Mouse (Mus musculus) heart, postnatal 0 days (tissue): ENCODE data around the gene Snx15. TPM values are rescaled to one million over a fixed set of nuclear protein-coding genes. Genes with fewer than 3 reads are reported as not detected.

ENCODE experiments used
- ATAC-seq: fragments of 200-750 bp; cut with Nextera tagmentation; 2 replicates; pipeline ENCODE4 v1.8.0; 2017; ENCODE audit warnings: low read depth, moderate number of reproducible peaks, moderate library complexity; ENCODE audit not compliant: insufficient read depth
- DNase-seq: peaks from one replicate; pipeline ENCODE4 v3.0.0-alpha.2; 2016; ENCODE audit warnings: low spot score
- H3K27ac ChIP-seq: fragments of 300-500 bp; sonication (generic); 2 replicates; pipeline ENCODE4 v1.5.1; 2014; ENCODE audit warnings: low read depth, mild to moderate bottlenecking
- H3K27me3 ChIP-seq: fragments of 300-500 bp; sonication (generic); 2 replicates; pipeline ENCODE4 v1.6.1; 2014; ENCODE audit warnings: low read length, mixed read lengths; ENCODE audit not compliant: control insufficient read depth, insufficient read depth
- H3K36me3 ChIP-seq: fragments of 300-500 bp; sonication (generic); replicated peaks from 2 replicates; pipeline ENCODE4 v1.6.1; 2014; ENCODE audit warnings: low read length, mixed read lengths; ENCODE audit not compliant: control insufficient read depth, insufficient read depth
- H3K4me1 ChIP-seq: fragments of 300-500 bp; sonication (generic); 2 replicates; pipeline ENCODE4 v1.6.1; 2014; ENCODE audit warnings: antibody characterized with exemption; ENCODE audit not compliant: control insufficient read depth, insufficient read depth
- H3K4me2 ChIP-seq: fragments of 300-500 bp; sonication (generic); 2 replicates; pipeline ENCODE4 v1.6.1; 2014; ENCODE audit warnings: low read depth, mild to moderate bottlenecking, low read length, moderate library complexity
- H3K4me3 ChIP-seq: fragments of 300-500 bp; sonication (generic); 2 replicates; pipeline ENCODE4 v1.5.1; 2014; ENCODE audit warnings: low read depth, low read length
- H3K9ac ChIP-seq: fragments of 300-500 bp; sonication (generic); replicated peaks from 2 replicates; pipeline ENCODE4 v1.6.1; 2014; ENCODE audit warnings: low read depth, low read length, mixed read lengths
- H3K9me3 ChIP-seq: fragments of 300-500 bp; sonication (generic); replicated peaks from 2 replicates; pipeline ENCODE4 v1.6.1; 2016; ENCODE audit warnings: low read length; ENCODE audit not compliant: control insufficient read depth
- CTCF ChIP-seq: IDR thresholded peaks from 2 replicates; pipeline ENCODE4 v1.5.1; 2016; ENCODE audit warnings: antibody characterized with exemption, control low read depth, low read depth
- EP300 ChIP-seq: IDR thresholded peaks from 2 replicates; pipeline ENCODE4 v1.6.1; 2016; ENCODE audit warnings: antibody characterized with exemption, low read depth
- WGBS: fragments of 180-500 bp; shearing (Covaris S2); extraction: QIAGEN DNeasy Blood & Tissue Kit; methylation state at CpG from one replicate; pipeline ENCODE4 v1.1.7; 2014; 5-methylcytosine and 5-hydroxymethylcytosine counted together
- polyA plus RNA-seq: library from polyadenylated mRNA; unstranded; fragments of >200 nt; fragmentation: Nextera tagmentation; extraction: Ambion mirVana; gene quantifications from 2 replicates; pipeline ENCODE4 v1.2.1, GENCODE M21; 2015
- total RNA-seq: library from RNA; depleted of rRNA; stranded (reverse); fragments of >200 nt; gene quantifications from 2 replicates; pipeline ENCODE4 v1.2.3, GENCODE M21; 2014; ENCODE audit warnings: low replicate concordance

The Snx15 gene
- total and polyA plus RNA-seq, 2 experiments from 2014 or later: 17.5 to 30.5 TPM

DNA sequence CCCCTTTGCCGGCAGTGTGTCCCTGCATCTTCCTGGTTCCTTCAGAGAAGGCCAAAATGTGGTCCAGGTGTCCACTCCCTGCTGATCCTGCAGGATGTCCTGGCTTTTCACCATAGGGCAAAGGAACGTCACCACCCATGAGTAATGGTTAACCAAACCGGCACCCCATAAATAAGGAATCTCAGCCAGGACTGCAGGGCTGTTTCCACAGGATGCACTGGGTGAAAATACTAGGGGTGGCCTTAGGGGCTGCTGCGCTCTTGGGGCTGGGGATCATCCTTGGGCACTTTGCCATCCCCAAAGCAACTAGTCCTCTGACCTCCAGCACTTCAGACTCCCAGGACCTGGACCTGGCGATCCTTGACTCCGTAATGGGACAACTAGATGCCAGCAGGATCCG is 22.5 kb downstream of the Snx15 start, which contains the start of gene Naaladl1:
TSS of gene Naaladl1 (plus strand) at position 197 of the 400 bp plus-strand sequence.
- H3K36me3 ChIP-seq: no peaks in the 10 kb centered on the region
- TF ChIP-seq EP300 (no peak), CTCF (no peak)
- no peak within 1 kb of the TSS for H3K27ac ChIP-seq
- no peak for ATAC-seq
- H3K27me3 ChIP-seq: no peaks in the 10 kb centered on the region
- H3K4me3 ChIP-seq: no peak within 1 kb of the TSS
- no peaks in the 10 kb centered on the region for H3K9me3 ChIP-seq
- DNase-seq: no peak
- WGBS: 84% methylated on average over 7 of the region's 7 CpGs
- H3K4me1 ChIP-seq: no peaks in the 10 kb centered on the region
- no peak within 1 kb of the TSS for H3K9ac ChIP-seq
- no peak within 1 kb of the TSS for H3K4me2 ChIP-seq

DNA sequence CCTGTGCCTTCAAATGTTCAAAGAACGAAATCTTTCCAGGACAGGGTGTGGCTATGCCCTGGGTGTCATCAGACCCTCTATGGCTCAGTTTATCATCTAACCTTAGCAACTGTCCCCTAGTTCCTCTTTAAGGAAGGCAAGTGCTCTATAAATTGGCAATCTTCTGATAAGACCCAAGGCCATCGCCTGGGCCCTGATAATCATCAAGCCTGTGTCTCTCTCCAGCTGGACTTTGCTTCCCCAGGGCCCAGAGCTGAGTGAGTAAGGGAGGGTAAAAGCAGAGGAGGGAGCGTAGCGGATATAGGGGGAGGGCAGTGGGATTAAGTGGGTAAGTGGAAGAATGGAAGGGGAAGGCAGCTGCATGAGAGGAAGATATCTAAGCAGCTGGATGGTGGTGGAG is 23.6 kb downstream of the Snx15 start:
- H3K27ac ChIP-seq: no peak overlapping the region
- H3K9me3 ChIP-seq: no peaks in the 10 kb centered on the region
- ATAC-seq (no peak), DNase-seq (no peak)
- 59% methylated on average over 4 of the region's 4 CpGs for WGBS
- no peak overlapping the region for H3K4me3 ChIP-seq
- H3K4me2 ChIP-seq: no peak overlapping the region
- H3K27me3 ChIP-seq: no peaks in the 10 kb centered on the region
- TF ChIP-seq EP300 (no peak), CTCF (no peak)
- no peaks in the 10 kb centered on the region for H3K36me3 ChIP-seq
- no peak overlapping the region for H3K9ac ChIP-seq
- H3K4me1 ChIP-seq: no peaks in the 10 kb centered on the region

DNA sequence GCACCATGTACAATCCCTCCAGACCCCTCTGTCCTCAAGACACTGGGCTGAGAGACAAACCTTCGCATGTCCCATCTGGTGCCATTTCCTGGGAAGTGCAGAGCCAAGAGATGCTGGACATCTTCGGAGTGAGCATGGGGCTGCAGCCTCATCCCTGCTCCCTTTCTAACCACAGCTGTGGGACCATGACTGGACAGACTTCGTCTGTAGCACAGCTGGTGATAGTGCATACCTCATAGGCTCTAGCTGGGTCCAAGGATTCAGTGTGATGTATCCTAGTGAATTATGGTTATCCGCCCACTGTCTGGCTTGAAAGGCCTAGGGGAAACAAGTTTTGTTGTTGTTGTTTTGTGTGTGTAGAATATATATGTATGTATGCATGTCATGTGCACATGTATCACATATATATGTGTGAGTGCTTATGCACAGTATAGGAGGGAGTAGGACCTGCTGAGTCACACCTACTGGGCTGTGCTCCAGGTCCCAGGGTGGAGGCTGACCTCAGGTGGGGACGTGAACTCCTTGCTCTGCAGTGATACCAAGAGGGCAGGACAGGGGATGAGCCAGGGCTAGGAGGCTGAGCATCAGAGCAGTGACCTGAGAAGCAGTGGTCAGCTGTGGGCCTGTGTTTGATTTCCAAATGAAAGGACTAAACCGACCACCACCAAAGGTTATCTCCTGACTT is 25.8 kb downstream of the Snx15 start:
- Histone ChIP-seq H3K4me3 (no peak overlapping the region), H3K27me3 (no peaks in the 10 kb centered on the region), H3K36me3 (no peaks in the 10 kb centered on the region), H3K9ac (no peak overlapping the region), H3K27ac (no peak overlapping the region), H3K4me2 (no peak overlapping the region), H3K4me1 (no peaks in the 10 kb centered on the region), H3K9me3 (no peaks in the 10 kb centered on the region)
- DNase-seq (no peak), ATAC-seq (no peak)
- no peak for TF ChIP-seq CTCF
- TF ChIP-seq EP300: no peak
- 66% methylated on average over 6 of the region's 6 CpGs for WGBS

DNA sequence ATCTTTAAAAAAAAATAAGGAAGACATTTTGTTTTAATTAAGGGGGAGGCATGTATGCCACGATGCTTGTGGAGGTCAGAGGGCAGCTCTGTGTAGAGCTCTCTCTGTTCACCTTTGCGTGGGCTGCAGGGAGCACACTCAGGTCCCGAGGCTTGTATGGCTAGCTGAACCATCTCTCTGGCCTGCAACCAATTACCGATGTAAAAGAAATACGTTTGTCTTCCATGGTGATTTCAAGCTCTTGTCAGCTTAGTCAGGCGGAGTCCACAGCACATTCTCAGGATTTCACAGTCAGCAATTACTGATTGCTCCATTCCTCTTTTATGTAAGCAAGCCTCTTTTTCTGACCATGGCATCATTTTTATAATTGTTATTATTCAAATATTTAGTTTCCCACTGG is 26.9 kb downstream of the Snx15 start:
- DNase-seq (no peak), ATAC-seq (no peak)
- H3K4me3 ChIP-seq: no peak overlapping the region
- H3K9ac ChIP-seq: no peak overlapping the region
- no peak overlapping the region for H3K27ac ChIP-seq
- H3K4me2 ChIP-seq: no peak overlapping the region
- H3K4me1 ChIP-seq: no peaks in the 10 kb centered on the region
- no peaks in the 10 kb centered on the region for H3K36me3 ChIP-seq
- H3K27me3 ChIP-seq: no peaks in the 10 kb centered on the region
- no peak for TF ChIP-seq CTCF
- TF ChIP-seq EP300: no peak
- no peaks in the 10 kb centered on the region for H3K9me3 ChIP-seq
- WGBS: 77% methylated on average over 6 of the region's 6 CpGs

DNA sequence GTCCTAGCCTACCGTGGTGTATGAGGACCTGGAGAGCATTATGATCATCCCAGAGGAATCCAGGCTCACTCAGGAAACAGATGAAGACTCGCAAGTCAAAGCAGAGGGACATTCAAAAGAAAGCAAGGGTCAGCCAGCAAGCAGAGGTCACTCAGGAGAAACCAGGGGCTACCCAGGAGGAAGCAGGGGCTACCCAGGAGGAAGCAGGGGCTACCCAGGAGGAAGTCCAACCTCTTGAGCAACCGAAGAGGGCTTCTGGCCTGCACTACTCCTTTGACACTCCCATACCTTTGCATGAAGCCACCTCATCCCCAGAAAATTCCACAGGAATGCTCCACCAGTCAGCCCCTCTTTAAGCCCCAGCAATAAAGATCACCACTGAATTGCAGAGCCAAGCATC is 30.3 kb downstream of the Snx15 start:
- Histone ChIP-seq H3K4me1 (no peaks in the 10 kb centered on the region), H3K27me3 (no peaks in the 10 kb centered on the region), H3K27ac (no peak overlapping the region), H3K4me3 (no peak overlapping the region), H3K9ac (no peak overlapping the region), H3K36me3 (peaks cover 10% of the 10 kb centered on the region), H3K9me3 (no peaks in the 10 kb centered on the region), H3K4me2 (no peak overlapping the region)
- WGBS: 74% methylated on average over 3 of the region's 3 CpGs
- TF ChIP-seq EP300 (no peak), CTCF (no peak)
- no peak for ATAC-seq
- DNase-seq: no peak

DNA sequence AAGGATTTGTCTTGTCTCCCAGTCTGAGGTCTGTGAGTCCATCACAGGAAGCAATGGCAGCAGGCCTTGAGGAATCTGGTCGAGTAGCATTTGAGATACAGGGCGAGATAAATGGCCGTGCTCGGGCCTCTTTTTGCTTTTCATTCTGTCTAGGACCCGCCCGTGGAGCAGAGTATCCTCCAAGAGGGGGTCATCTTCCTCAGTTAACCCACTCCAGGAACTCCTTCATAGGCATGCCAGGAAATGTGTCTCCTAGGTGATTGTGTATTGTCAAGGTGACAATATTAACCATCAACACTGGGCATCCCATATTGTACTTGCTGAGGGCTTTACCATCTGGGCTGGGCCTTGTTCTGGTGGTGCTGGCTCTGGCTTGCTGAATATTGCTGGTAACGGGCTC is 34.0 kb downstream of the Snx15 start, which contains the start of gene AC131692.1:
TSS of gene AC131692.1 (plus strand) at position 301 of the 400 bp plus-strand sequence.
- Histone ChIP-seq H3K36me3 (peaks cover 40% of the 10 kb centered on the region), H3K9me3 (no peaks in the 10 kb centered on the region), H3K27me3 (no peaks in the 10 kb centered on the region), H3K4me1 (no peaks in the 10 kb centered on the region), H3K4me3 (no peak within 1 kb of the TSS), H3K4me2 (no peak within 1 kb of the TSS), H3K9ac (no peak within 1 kb of the TSS), H3K27ac (no peak within 1 kb of the TSS)
- ATAC-seq (no peak), DNase-seq (no peak)
- WGBS: 84% methylated on average over 7 of the region's 7 CpGs
- no peak for TF ChIP-seq EP300
- TF ChIP-seq CTCF: no peak
